Mouse (Mus musculus): Measurements from ENCODE around the gene Gm4787. TPM values are rescaled to one million over a fixed set of nuclear protein-coding genes. Genes with fewer than 3 reads are reported as not detected.

The Gm4787 gene
- polyA plus RNA-seq (2015; fragmentation: Nextera tagmentation; extraction: Ambion mirVana), result 0.14 and 0.16 TPM in 2 replicates

DNA sequence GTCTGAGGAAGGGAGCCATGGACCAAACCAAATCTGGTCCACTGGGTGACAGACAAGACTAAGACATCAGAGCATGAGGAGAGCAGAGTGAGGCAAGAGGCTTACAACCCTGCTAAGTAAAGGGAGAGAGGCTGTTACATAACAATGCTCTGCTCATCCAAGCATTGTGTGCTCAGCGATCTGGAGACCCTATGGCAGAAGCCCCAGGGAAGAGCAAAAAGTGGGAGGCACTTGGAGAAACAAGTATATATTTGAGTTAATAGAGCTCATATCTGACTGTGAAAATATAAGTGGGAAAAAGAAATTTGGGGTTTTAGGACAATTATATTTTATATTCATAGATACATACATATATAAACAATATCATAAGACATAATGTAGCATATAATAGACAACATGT is at the start of gene Gm4787:
Gm4787 (minus strand) TSS at position 101 of the 400 bp plus-strand sequence.

DNA sequence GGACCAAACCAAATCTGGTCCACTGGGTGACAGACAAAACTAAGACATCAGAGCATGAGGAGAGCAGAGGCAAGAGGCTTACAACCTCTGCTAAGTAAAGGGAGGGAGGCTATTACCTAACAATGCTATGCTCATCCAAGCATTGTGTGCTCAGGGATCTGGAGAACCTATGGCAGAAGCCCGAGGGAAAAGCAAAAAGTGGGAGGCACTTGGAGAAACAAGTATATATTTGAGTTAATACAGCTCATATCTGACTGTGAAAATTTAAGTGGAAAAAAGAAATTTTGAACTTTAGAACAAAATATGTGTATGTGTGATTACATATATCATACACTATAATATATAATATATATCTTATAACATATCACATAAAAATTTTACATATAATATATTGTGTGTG is 42.6 kb upstream of the Gm4787 start, which contains the start of gene Adam4:
Adam4 (minus strand) TSS at position 101 of the 400 bp plus-strand sequence.

DNA sequence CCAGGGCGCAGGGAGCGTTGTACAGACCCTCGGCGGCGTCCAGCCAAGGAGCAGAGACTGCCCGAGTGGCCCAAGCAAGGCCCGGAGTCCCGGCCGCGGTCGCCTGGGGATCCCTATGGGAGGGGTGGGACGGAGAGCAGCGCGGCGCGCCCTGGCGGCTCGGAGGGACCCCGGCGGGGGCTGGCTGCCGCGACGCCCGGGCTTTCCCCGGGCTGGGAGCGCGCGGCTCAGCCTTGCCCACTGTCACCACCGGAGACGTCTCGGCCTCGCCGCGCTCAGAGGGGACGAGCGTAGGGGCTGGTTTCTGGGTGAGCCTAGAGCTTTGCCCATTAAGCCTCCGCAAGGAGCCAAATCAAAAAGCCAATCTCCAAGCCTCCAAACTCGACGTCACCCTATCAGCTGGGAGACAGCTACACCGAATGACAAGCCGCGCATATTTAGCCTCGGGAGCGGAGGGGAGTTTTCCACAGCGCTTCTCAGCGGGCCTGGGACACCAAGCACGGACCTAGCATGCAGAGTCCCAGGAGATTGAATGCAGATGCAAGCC is 46.3 kb downstream of the Gm4787 start, which contains the start of gene Slc8a3:
Slc8a3 (minus strand) TSS at position 306 of the 547 bp plus-strand sequence.

Other genes with a start within 250 kb of the Gm4787 start
- gene Slc8a3, start 46.3 kb downstream of the Gm4787 start, polyA plus RNA-seq (2015; fragmentation: Nextera tagmentation; extraction: Ambion mirVana), result 0.13 and 0.14 TPM in 2 replicates
- gene Adam4, start 42.5 kb upstream of the Gm4787 start, polyA plus RNA-seq (2015; fragmentation: Nextera tagmentation; extraction: Ambion mirVana), result 0.14 and 0.27 TPM in 2 replicates
- gene Cox16, start 105.7 kb upstream of the Gm4787 start, polyA plus RNA-seq (2015; fragmentation: Nextera tagmentation; extraction: Ambion mirVana), result 133 and 141 TPM in 2 replicates
- 14.7 and 21.3 TPM in 2 replicates for gene Gm20498, start 153.4 kb upstream of the Gm4787 start, polyA plus RNA-seq (2015; fragmentation: Nextera tagmentation; extraction: Ambion mirVana)
- gene Synj2bp, start 153.4 kb upstream of the Gm4787 start, polyA plus RNA-seq (2015; fragmentation: Nextera tagmentation; extraction: Ambion mirVana), result 25.7 and 29.2 TPM in 2 replicates
- 0.05 and 0.07 TPM in 2 replicates for gene Adam21, start 189.0 kb upstream of the Gm4787 start, polyA plus RNA-seq (2015; fragmentation: Nextera tagmentation; extraction: Ambion mirVana)
- gene Med6, start 215.5 kb upstream of the Gm4787 start, polyA plus RNA-seq (2015; fragmentation: Nextera tagmentation; extraction: Ambion mirVana), result 35.2 and 39.1 TPM in 2 replicates